Mouse (Mus musculus) layer of hippocampus, adult 2 months (tissue): ENCODE measurements around the gene Gna11. TPM values are rescaled to one million over a fixed set of nuclear protein-coding genes. Genes with fewer than 3 reads are reported as not detected.

Experiments
- DNase-seq, 2 experiments: peaks; one replicate each; pipeline ENCODE4 v3.0.0; 2022; ENCODE audit warnings: low spot score in 2 of 2
- H3K27ac ChIP-seq: fragments of 200-600 bp; 2 replicates; pipeline ENCODE4 v1.8.1; 2022
- H3K4me3 ChIP-seq: fragments of 200-600 bp; 2 replicates; pipeline ENCODE4 v1.8.1; 2022; ENCODE audit warnings: mild to moderate bottlenecking
- CTCF ChIP-seq: fragments of 200-600 bp; conservative IDR thresholded peaks from 2 replicates; pipeline ENCODE4 v1.8.1; 2022; ENCODE audit warnings: antibody characterized with exemption, mild to moderate bottlenecking, moderate library complexity
- total RNA-seq, 2 experiments: library from RNA; stranded (reverse); gene quantifications; 2 replicates each; pipeline ENCODE4 v1.2.3; 2021

Gna11 gene
- total RNA-seq, 2 experiments from 2014 or later = 118 to 123 TPM

DNA sequence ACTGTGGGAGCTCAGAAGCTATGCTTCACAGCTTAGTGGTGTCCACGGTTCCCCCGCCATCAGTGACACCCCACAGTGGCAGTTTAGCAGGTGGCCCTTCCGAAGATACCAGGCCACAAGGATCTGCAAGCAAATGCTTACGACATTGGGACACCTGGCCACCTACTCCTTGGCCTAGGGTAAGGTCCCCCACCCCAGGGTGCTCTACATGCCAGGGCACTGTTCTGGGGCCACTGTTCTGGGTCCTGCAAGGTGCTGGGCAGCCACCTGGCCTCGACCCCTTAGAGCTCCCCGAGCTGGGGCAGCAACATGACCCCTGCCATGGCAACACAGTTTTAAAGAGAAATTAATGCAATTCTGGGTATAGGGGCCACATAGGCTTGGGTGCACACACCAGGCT is 49.8 kb downstream of the Gna11 start:
- TF ChIP-seq CTCF = no peak
- H3K27ac ChIP-seq = peak overlapping the region; percentile 97
- DNase-seq = no peak
- peak overlapping the region; percentile 91 for H3K4me3 ChIP-seq

DNA sequence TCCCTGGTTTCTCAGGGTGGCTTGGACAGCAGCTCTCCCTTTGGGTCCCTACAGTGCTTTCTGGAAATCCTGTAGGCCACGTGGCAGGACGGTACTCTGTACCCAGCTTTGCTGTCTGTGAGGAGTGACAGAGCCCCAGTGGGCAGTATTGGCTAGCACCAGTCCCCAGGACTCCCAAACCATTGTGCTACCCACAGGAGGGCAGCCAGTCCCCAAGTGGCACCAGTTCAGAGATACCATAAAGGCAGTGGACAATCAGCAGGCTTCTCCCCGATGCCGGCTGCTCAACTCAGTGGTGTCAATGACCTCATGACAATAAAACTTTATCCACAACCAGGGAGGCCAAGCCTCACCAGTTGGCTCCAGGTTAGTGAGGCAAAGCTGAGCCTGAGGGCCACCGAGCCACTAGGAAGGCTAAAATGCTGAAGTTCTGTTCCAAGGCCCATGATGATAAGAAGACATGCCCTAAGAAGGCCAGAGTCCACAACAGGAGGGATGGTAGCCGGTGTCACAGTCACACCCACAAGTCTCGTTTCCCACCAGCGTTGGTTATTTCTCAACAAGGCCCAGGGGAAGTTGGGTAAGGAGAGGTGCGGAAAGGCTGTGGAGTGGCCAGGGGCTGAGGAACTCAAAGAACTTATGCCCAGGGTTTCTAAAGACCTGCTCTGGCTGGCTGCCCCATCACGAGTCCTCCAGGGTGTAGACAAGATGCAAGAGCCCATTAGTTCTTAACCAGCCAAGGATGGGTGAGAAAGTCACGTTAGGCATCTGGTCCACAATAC is 50.5 kb downstream of the Gna11 start:
- TF ChIP-seq CTCF = no peak
- H3K4me3 ChIP-seq = no peak overlapping the region
- DNase-seq = no peak
- H3K27ac ChIP-seq = no peak overlapping the region

DNA sequence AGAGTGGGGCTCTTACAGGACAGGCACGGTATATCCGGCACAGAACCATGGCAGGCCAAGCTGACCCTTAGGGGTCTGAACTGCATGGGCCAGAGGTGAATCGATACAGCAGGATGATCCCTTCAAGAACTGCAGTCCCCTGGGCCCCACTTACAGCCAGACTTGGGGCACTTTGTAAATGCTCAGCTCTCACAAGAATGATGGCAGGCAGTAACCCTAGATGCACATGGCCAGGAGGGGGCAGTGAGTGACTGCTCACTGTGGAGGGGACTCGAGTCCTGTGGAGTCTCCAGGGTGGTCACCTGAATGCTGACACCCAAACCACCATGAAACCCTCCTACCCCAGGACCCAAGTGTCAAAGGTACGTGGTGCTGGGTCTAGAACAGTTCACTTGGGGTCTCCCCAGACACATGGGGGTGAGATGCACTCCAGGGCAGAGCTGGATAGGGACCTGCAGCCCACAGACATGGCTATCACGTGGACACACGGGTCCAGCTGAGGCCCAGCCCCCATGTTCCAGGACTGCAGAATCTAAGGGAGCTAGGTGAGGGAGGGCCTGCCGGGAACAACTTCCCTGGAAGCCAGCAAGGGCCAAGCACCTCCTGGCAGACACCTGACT is 51.3 kb downstream of the Gna11 start:
- no peak overlapping the region for H3K27ac ChIP-seq
- no peak for DNase-seq
- no peak overlapping the region for H3K4me3 ChIP-seq
- TF ChIP-seq CTCF = peak; percentile 47

DNA sequence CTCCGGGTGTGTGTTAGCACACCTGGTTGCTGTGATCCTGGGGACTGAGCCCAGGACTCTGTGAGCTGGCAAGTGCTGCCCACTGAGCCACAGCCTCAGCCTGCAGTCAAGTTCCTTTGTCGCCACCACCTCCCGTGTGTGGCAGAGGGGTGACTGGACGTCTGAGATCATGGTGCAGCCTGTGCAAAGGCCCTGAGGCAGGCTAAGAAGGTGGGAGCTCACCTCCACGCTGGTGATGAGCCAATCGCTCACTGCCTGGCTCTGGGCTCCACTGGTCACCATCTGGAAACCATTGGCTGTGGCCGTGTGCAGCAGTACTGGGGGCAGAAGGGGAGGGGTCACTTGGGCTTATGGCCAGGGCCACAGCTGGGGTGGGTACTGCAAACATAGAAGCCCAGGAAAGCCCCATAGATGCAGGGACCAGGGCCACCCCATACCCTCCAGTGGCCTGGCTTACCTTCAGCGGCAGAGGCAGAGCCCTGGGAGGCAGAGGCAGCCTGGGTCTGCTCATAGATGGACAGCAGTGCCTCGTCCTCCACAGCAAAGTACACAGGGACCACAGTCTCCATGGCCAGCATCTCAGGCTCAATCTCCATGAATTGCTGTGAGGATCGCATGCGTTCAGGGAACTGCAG is 52.3 kb downstream of the Gna11 start:
- H3K4me3 ChIP-seq = no peak overlapping the region
- H3K27ac ChIP-seq = no peak overlapping the region
- no peak for TF ChIP-seq CTCF
- DNase-seq = no peak

DNA sequence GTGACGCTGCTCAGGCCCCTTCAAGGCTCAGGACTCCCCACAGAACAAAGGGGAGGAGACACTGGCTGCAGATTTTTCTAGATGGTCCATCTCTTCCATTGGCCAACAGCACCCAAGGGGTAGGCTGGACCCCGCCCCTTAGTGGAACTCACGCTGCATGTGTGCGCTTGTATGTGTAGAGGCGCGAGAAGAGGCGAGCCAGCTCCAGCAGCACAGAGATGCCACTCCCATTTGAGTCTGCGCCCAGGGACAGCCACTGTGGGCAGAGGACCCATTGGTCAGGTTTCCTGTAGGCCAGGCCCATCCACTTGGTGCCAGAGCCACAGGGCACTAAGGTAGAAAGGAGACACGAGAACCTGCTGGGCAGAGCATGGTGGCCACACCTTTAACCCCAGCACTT is 54.0 kb downstream of the Gna11 start:
- TF ChIP-seq CTCF = no peak
- Histone ChIP-seq H3K27ac (no peak overlapping the region), H3K4me3 (no peak overlapping the region)

DNA sequence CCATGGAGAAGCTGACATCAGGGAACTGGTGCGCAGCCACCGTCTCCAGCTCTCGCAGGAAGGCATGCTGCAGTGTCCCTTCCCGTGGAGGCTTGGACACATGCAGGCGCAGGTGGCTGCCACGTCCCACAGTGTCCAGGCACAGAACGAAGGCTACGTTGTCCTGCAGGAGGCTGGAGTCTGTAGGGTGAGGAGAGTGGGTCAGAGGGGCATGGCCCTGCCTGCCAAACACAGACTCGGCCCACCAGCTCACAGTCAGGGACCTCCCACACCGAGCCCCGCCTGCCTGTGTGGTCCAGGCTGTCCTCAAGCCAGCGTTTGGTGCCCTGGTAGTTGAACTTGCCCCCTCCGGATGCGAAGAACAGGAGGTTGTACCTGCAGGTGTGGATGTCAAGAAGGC is 55.0 kb downstream of the Gna11 start:
- no peak overlapping the region for H3K27ac ChIP-seq
- TF ChIP-seq CTCF = no peak
- no peak overlapping the region for H3K4me3 ChIP-seq
- DNase-seq = no peak

More for the DNA sequence above, 54.0 kb downstream of the Gna11 start:
- DNase-seq = no peak

DNA sequence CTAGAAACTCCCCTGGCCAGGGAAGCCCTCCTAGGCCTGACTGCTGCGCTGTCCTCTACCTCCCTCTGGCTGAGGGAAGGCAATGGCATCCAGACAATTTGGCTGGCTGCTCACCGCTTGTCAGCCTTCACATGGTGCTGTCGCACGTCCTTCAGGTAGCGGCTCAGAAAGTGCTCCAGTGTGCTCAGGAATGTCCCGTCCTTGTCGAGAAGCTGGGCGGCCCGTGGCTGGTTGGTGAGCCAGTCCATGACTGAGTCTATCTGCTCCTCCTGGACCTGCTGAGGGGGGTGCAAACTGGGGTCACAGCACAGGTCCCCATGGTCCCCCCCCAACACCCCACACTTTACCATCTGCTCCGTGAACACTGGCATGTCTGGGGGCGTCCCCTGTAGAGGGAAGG is 56.9 kb downstream of the Gna11 start:
- Histone ChIP-seq H3K27ac (no peak overlapping the region), H3K4me3 (no peak overlapping the region)
- DNase-seq = no peak
- 0 out of 2 replicates have a peak, but pooled peaks have one; percentile 22 for TF ChIP-seq CTCF

DNA sequence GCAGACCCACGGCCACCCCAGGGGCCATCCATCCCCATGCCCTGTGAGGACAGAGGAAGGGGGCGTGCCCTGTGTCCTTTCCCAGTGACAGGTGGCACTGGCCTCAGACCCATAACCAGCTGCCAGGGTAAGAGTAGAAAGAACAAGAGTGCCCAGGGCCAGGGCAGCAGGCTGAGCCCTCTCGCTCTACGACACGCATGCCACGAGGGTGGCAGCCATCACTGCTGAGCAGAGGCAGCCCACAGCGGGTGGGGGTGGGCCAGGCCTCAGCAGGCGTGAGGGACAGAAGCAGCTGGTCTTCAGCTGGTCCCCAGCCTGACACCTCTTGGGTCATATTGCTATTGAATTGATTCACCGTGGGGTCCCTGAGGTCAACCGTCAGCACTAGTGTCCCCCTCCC is 58.5 kb downstream of the Gna11 start:
- H3K4me3 ChIP-seq = no peak overlapping the region
- no peak for DNase-seq
- no peak overlapping the region for H3K27ac ChIP-seq
- no peak for TF ChIP-seq CTCF

DNA sequence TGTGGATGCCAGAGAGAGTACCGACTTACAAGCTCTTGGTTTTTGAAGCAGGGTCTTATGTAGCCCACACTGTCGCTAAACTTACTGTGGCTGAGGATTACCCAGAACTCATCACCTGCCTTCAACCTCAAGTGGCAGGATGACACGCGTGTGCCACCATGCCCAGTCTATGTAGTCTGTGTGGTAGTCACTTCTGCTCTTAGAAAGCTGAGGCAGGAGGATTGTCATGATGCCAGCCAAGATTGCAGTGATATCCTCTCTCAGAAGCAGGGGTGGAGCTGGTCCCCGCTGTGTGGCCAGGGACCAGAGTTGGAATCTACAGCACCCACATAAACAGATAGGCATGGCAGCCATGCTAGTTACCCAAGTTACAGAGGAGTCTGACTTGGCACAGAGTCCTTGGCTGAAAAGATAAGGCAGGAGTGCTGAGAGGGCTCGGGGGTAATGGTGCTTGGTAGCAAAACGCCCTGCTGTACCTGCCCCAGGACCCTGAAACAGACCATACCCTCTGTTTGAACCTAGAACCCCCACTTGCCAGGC is 59.4 kb downstream of the Gna11 start:
- no peak overlapping the region for H3K4me3 ChIP-seq
- no peak for TF ChIP-seq CTCF
- H3K27ac ChIP-seq = peak overlapping the region; percentile 23; the same call in 1 of the 2 replicates
- DNase-seq = no peak

DNA sequence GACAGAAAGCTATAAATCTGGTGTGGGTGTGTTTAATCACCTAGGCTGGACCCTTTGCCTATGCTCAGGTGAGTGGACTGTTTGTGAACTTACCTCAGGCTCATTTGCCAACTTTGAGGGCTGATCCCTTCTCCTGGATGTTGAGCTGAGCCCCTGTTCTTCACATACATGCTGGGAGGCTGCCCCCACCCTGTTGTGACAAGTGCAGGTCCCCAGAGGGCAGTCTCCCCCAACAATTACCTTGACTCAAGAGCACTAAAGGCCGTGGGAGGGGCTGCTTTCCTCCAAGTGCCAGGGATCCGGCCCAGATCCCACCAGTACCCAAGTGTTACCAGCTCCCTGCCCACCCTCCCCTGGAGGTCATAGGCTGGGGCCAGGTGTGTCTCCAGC is 59.9 kb downstream of the Gna11 start:
- Histone ChIP-seq H3K27ac (peak overlapping the region; percentile 73), H3K4me3 (no peak overlapping the region)
- TF ChIP-seq CTCF = peak; percentile 60
- DNase-seq = no peak

DNA sequence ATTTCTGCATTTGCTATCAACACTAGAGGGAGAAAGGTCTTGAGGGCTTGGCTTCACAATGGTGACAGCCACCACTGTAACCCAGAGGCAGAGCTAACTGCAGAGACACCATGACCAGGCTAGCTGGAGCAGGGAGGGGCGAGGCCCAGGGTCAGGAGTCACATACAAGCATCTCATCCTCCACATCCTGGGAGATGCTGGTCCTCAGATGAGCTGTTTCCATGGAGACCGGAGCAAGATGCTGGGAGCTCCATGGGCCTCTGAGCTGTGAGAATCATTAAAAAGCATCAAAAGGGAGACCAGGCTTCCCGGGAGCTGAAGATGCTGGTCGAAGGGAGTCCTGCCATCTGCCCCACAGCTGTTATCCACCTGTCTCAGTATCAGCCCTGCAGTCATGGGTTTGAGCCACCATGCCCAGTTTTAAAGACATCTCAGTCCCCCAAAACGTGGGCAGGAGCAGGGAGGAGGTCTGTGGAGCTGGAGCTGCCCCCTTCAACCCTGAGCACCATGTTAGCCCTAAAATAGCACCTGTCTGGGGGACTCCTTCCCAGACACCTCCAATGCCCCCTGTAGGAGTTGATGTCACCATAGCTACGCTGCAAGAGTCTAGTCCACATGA is 60.4 kb downstream of the Gna11 start:
- peak overlapping the region; percentile 73 for H3K27ac ChIP-seq
- no peak for TF ChIP-seq CTCF
- no peak for DNase-seq
- H3K4me3 ChIP-seq = no peak overlapping the region

DNA sequence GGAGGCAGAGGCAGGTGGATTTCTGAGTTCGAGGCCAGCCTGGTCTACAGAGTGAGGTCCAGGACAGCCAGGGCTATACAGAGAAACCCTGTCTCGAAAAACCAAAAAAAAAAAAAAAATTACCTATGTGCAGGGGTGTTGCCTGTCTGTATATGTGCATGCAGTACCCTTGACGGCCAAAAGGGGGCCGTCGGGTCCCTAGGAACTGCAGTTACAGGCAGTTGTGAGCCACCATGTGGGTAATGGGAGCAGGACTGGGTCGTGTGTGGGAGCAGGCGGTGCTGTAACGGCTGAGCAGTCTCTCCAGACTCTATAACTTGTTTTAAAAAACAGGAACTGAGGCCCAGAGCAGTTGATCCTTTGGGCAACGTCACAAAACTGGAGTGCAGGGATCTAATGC is 61.0 kb downstream of the Gna11 start:
- peak; percentile 72 for TF ChIP-seq CTCF
- DNase-seq = peak in 1 of 2 experiments; percentile 48
- peak overlapping the region; percentile 73 for H3K27ac ChIP-seq
- H3K4me3 ChIP-seq = no peak overlapping the region

DNA sequence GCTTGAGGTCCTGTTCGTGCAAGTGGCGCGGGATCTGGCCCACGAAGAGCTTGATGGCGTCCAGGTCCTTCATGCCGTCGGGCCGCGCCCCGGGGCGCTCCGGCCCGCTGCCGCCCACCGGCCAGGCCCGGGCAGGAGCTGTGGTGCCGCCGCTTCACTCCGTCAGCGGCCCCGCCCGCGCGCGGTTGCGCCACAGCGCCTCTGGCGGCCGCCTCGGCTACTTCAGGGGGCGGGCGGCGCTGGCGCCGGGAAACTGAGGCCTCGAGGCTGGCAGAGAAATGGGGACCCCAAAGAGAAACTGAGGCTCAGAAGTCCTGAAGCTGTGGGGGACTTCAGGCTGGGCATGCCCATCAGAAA is 62.5 kb downstream of the Gna11 start, which contains the start of gene Celf5:
Gene Celf5 (minus strand): TSS at position 177 of the 357 bp plus-strand sequence.
- Histone ChIP-seq H3K27ac (peak within 1 kb of the TSS; percentile 99), H3K4me3 (peak within 1 kb of the TSS; percentile 77)
- TF ChIP-seq CTCF = peak; percentile 82
- peak in 1 of 2 experiments; percentile 78 for DNase-seq
